Mouse (Mus musculus) myocyte (in vitro differentiated cells): Measurements from ENCODE around the gene A530064D06Rik.

ENCODE experiments used
- CEBPB ChIP-seq: IDR thresholded peaks from 2 replicates; pipeline ENCODE4 v1.6.1; 2011; ENCODE audit warnings: mild to moderate bottlenecking, moderate library complexity; ENCODE audit not compliant: poor library complexity, insufficient read depth, severe bottlenecking
- E2F4 ChIP-seq: IDR thresholded peaks from one replicate; pipeline ENCODE4 v1.6.1; 2011; ENCODE audit warnings: mild to moderate bottlenecking, control low read depth, moderate library complexity; ENCODE audit not compliant: insufficient read depth
- MAX ChIP-seq: IDR thresholded peaks from one replicate; pipeline ENCODE4 v1.6.1; 2011; ENCODE audit warnings: low read depth, mild to moderate bottlenecking, control low read depth
- MYOD1 ChIP-seq, 3 experiments: IDR thresholded peaks; one replicate each; pipeline ENCODE4 v1.6.1; 2011; ENCODE audit warnings: control low read depth in 2 of 3, low read depth in 2 of 3, mild to moderate bottlenecking in 2 of 3, moderate library complexity in 1 of 3; ENCODE audit not compliant: insufficient read length in 2 of 3, control insufficient read depth in 1 of 3
- MYOG ChIP-seq, 3 experiments: IDR thresholded peaks; one replicate each; pipeline ENCODE4 v1.6.1; 2011; ENCODE audit warnings: control low read depth in 2 of 3, low read depth in 2 of 3, mild to moderate bottlenecking in 2 of 3; ENCODE audit not compliant: insufficient read length in 2 of 3, control insufficient read depth in 1 of 3, insufficient read depth in 1 of 3
- POLR2A ChIP-seq: IDR thresholded peaks from one replicate; pipeline ENCODE4 v1.6.1; 2011; ENCODE audit warnings: low read depth, mild to moderate bottlenecking, control low read depth, moderate library complexity; ENCODE audit not compliant: insufficient read length
- POLR2AphosphoS2 ChIP-seq: IDR thresholded peaks from one replicate; pipeline ENCODE4 v1.6.1; 2011; ENCODE audit warnings: low read depth, control low read depth; ENCODE audit not compliant: insufficient read length
- REST ChIP-seq: IDR thresholded peaks from one replicate; pipeline ENCODE4 v1.6.1; 2011; ENCODE audit warnings: mild to moderate bottlenecking, control low read depth, moderate library complexity; ENCODE audit not compliant: insufficient read depth, insufficient read length
- SRF ChIP-seq: IDR thresholded peaks from one replicate; pipeline ENCODE4 v1.6.1; 2011; ENCODE audit warnings: low read depth; ENCODE audit not compliant: control insufficient read depth, insufficient read length
- TCF12 ChIP-seq: IDR thresholded peaks from one replicate; pipeline ENCODE4 v1.6.1; 2011; ENCODE audit warnings: mild to moderate bottlenecking, control low read depth; ENCODE audit not compliant: poor library complexity, insufficient read depth, severe bottlenecking
- TCF3 ChIP-seq: IDR thresholded peaks from one replicate; pipeline ENCODE4 v1.6.1; 2011; ENCODE audit warnings: low read depth, control low read depth; ENCODE audit not compliant: insufficient read length
- USF1 ChIP-seq: IDR thresholded peaks from one replicate; pipeline ENCODE4 v1.6.1; 2011; ENCODE audit warnings: low read depth, mild to moderate bottlenecking, control low read depth, moderate library complexity

- TF ChIP-seq POLR2A (no peak), USF1 (no peak), TCF12 (no peak), POLR2AphosphoS2 (no peak), MAX (no peak), MYOG (IDR thresholded peaks at IDR 0.05; ENCODE audit: control insufficient read depth in 1 of 3, insufficient read depth in 1 of 3, insufficient read length in 2 of 3, low read depth in 2 of 3) (no peak), CEBPB (no peak), REST (no peak), E2F4 (no peak), MYOD1 (IDR thresholded peaks at IDR 0.05; ENCODE audit: control insufficient read depth in 1 of 3, insufficient read length in 2 of 3, low read depth in 2 of 3) (no peak), TCF3 (no peak), SRF (no peak)
Measured at GRCm38 (mm10) chr17:48185252-48185651, 18.2 kb upstream of the A530064D06Rik start.
